Mouse (Mus musculus) liver, embryonic 13.5 days (tissue): ENCODE measurements around the gene Tmem131l. TPM values are rescaled to one million over a fixed set of nuclear protein-coding genes. Genes with fewer than 3 reads are reported as not detected.
"Not testable (repeated sequence)": the region's sequence is repeated elsewhere in the genome, so short reads cannot be mapped to it uniquely, and the experiment has no call there.

Source experiments
- ATAC-seq: fragments of 200-750 bp; cut with Nextera tagmentation; 2 replicates; pipeline ENCODE4 v1.8.0; 2017; ENCODE audit warnings: low read depth, mild to moderate bottlenecking, moderate number of reproducible peaks, moderate library complexity
- DNase-seq: peaks from one replicate; pipeline ENCODE4 v3.0.0; 2022
- H3K27ac ChIP-seq: fragments of 300-500 bp; sonication (generic); 2 replicates; pipeline ENCODE4 v1.5.1; 2015; ENCODE audit warnings: moderate library complexity, mild to moderate bottlenecking, inconsistent platforms
- H3K27me3 ChIP-seq: fragments of 300-500 bp; sonication (generic); 2 replicates; pipeline ENCODE4 v1.6.1; 2015; ENCODE audit warnings: mild to moderate bottlenecking, inconsistent platforms
- H3K36me3 ChIP-seq: fragments of 300-500 bp; sonication (generic); 2 replicates; pipeline ENCODE4 v1.6.1; 2015; ENCODE audit warnings: mild to moderate bottlenecking, inconsistent platforms
- H3K4me1 ChIP-seq: fragments of 300-500 bp; sonication (generic); replicated peaks from 2 replicates; pipeline ENCODE4 v1.6.1; 2015; ENCODE audit warnings: inconsistent platforms
- H3K4me2 ChIP-seq: fragments of 300-500 bp; sonication (generic); 2 replicates; pipeline ENCODE4 v1.6.1; 2015; ENCODE audit warnings: inconsistent platforms, mild to moderate bottlenecking, moderate library complexity
- H3K4me3 ChIP-seq: fragments of 300-500 bp; sonication (generic); replicated peaks from 2 replicates; pipeline ENCODE4 v1.5.1; 2015; ENCODE audit warnings: mild to moderate bottlenecking, inconsistent platforms
- H3K9ac ChIP-seq: fragments of 300-500 bp; sonication (generic); 2 replicates; pipeline ENCODE4 v1.6.1; 2015; ENCODE audit warnings: mild to moderate bottlenecking, inconsistent platforms
- H3K9me3 ChIP-seq: fragments of 300-500 bp; sonication (generic); replicated peaks from 2 replicates; pipeline ENCODE4 v1.6.1; 2016; ENCODE audit warnings: inconsistent platforms
- WGBS: fragments of 180-500 bp; shearing (Covaris S2); methylation state at CpG from one replicate; pipeline ENCODE4 v1.1.7; 2015; ENCODE audit not compliant: insufficient replicate concordance; 5-methylcytosine and 5-hydroxymethylcytosine counted together
- polyA plus RNA-seq: library from polyadenylated mRNA; unstranded; fragments of >200 nt; fragmentation: Nextera tagmentation; extraction: Ambion mirVana; gene quantifications from 2 replicates; pipeline ENCODE4 v1.2.1, GENCODE M21; 2015

Tmem131l gene
- polyA plus RNA-seq, 1 experiment from 2014 or later: 23.0 TPM

DNA sequence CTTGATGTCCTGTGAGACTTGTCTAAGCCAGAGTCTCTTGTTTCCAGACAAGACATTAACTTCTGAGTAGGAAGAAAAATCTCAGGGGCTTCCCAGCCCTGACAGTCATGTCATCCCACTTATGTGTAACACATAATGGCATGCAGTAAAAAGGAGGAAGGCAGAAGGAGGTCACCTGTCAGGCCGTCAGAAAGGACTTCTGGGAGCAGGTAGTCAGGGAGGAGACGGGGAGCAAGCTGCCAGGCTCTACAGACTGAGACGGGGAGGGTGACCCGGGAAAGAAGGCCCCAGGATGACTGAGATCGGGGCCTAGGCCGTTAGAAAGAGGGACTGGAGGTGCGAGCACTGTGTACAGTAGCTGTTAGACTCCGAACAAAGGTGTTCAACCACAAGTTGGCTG is 137.5 kb downstream of the Tmem131l start:
- WGBS: 85% methylated on average over 8 of the region's 8 CpGs

DNA sequence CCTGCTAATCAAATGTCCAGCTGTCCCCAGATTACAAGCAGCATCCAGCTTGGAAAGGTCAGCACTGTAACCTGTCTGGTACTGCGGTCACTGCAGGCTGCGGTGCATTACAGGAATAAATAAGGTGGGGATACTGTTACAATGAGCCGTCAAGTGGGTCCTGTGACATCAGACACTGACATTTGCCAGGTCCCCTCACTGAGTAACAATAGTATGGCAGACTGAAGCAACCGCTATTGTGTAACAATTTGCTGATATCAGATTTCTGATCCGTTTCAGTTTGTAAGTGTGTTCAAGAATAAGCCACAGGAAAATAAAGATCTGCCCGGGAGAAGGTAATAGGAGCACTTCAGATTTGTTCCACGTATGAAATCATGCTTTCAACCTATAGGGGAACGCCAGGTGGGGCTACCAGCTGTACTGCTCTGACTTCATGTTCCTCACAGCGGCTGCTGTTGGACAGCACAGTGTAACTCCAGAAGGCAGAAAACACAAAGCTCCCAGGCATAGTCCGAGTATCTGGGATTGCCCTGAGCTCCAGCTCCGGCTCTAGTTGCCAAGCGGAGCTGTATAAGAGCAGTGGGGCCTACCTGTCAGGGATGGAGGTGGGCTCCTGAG is 139.1 kb downstream of the Tmem131l start:
- DNase-seq: no peak

More for the DNA sequence above, 137.5 kb downstream of the Tmem131l start:
- Histone ChIP-seq H3K27ac (no peak overlapping the region), H3K27me3 (no peaks in the 10 kb centered on the region), H3K36me3 (peaks cover 99% of the 10 kb centered on the region), H3K9me3 (no peaks in the 10 kb centered on the region), H3K4me2 (no peak overlapping the region), H3K4me3 (no peak overlapping the region), H3K9ac (no peak overlapping the region), H3K4me1 (no peaks in the 10 kb centered on the region)
- no peak for ATAC-seq
- DNase-seq: no peak

GRCm38 (mm10) chr3:83899556-83899955 is 140.4 kb downstream of the Tmem131l start:
- no peak overlapping the region for H3K27ac ChIP-seq
- H3K4me1 ChIP-seq: no peaks in the 10 kb centered on the region
- no peak overlapping the region for H3K4me2 ChIP-seq
- no peak overlapping the region for H3K4me3 ChIP-seq
- no peaks in the 10 kb centered on the region for H3K9me3 ChIP-seq
- H3K36me3 ChIP-seq: peaks cover 77% of the 10 kb centered on the region
- DNase-seq: no peak
- 68% methylated on average over 8 of the region's 8 CpGs for WGBS
- no peaks in the 10 kb centered on the region for H3K27me3 ChIP-seq
- no peak overlapping the region for H3K9ac ChIP-seq
- ATAC-seq: no peak

More for the DNA sequence above, 139.1 kb downstream of the Tmem131l start:
- peaks cover 90% of the 10 kb centered on the region for H3K36me3 ChIP-seq
- H3K4me3 ChIP-seq: no peak overlapping the region
- no peak overlapping the region for H3K27ac ChIP-seq
- WGBS: 86% methylated on average over 12 of the region's 12 CpGs
- no peak overlapping the region for H3K9ac ChIP-seq
- no peak overlapping the region for H3K4me2 ChIP-seq
- H3K9me3 ChIP-seq: no peaks in the 10 kb centered on the region
- no peak for ATAC-seq
- H3K27me3 ChIP-seq: no peaks in the 10 kb centered on the region
- no peaks in the 10 kb centered on the region for H3K4me1 ChIP-seq

- Histone ChIP-seq H3K9ac (no peak overlapping the region), H3K27me3 (no peaks in the 10 kb centered on the region), H3K36me3 (peaks cover 64% of the 10 kb centered on the region), H3K27ac (no peak overlapping the region), H3K4me1 (no peaks in the 10 kb centered on the region), H3K4me2 (no peak overlapping the region), H3K9me3 (no peaks in the 10 kb centered on the region), H3K4me3 (no peak overlapping the region)
- 90% methylated on average over 9 of the region's 9 CpGs for WGBS
- ATAC-seq (no peak), DNase-seq (no peak)
These were observed 141.7 kb downstream of the Tmem131l start for GRCm38 (mm10) chr3:83898246-83898645.

DNA sequence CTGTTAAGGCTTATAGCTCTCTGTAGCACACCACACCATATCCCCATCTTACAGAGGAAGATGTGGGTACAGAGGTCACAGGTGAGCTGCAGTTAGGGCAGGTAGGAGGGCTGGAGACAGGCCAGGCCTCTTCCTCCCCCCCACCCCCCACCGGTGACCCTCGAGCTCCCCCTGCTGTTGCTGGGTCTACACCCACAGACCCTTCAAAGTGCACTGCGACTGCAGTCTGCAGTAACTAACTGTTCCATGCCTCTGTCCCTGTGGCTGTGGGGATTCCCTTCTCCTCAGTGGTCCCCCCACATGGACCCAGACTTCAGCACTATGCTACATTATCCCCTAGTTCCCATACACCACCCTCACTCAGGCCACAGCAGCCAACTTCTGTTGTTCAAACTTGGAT is 144.2 kb downstream of the Tmem131l start:
- H3K9ac ChIP-seq: no peak overlapping the region
- no peaks in the 10 kb centered on the region for H3K27me3 ChIP-seq
- peaks cover 40% of the 10 kb centered on the region for H3K36me3 ChIP-seq
- ATAC-seq: no peak
- no peak overlapping the region for H3K4me3 ChIP-seq
- WGBS: 45% methylated on average over 3 of the region's 3 CpGs
- H3K4me1 ChIP-seq: no peaks in the 10 kb centered on the region
- no peaks in the 10 kb centered on the region for H3K9me3 ChIP-seq
- DNase-seq: no peak
- H3K27ac ChIP-seq: no peak overlapping the region
- H3K4me2 ChIP-seq: no peak overlapping the region

DNA sequence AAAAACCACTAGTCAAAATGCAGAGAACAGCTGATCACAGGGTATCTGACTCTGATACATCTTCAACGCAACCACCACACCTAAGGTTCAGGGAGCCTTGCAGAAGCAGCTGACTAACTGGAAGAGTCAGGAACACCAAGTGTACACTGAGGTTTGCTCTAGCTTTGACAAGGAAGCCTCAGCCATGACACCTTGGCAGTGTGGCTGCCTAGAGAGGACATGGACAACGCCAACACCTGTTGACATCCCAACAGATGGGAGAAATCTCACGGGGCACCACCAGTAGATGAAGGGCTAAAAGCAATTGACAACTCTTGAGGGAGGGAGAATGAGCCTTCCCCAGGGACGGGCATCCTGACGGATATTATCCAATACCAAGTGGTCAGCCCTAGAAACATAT is 144.9 kb downstream of the Tmem131l start:
- DNase-seq (no peak), ATAC-seq (no peak)
- H3K27ac ChIP-seq: no peak overlapping the region
- H3K4me1 ChIP-seq: no peaks in the 10 kb centered on the region
- H3K4me2 ChIP-seq: no peak overlapping the region
- H3K9ac ChIP-seq: no peak overlapping the region
- no peaks in the 10 kb centered on the region for H3K9me3 ChIP-seq
- H3K36me3 ChIP-seq: peaks cover 33% of the 10 kb centered on the region
- 74% methylated on average over 5 of the region's 5 CpGs for WGBS
- H3K27me3 ChIP-seq: no peaks in the 10 kb centered on the region
- H3K4me3 ChIP-seq: no peak overlapping the region

GRCm38 (mm10) chr3:83885163-83885562 is 154.8 kb downstream of the Tmem131l start:
- Histone ChIP-seq H3K4me3 (no peak overlapping the region), H3K27me3 (no peaks in the 10 kb centered on the region; the same call in 1 of the 2 replicates), H3K9ac (no peak overlapping the region), H3K36me3 (no peaks in the 10 kb centered on the region), H3K4me1 (no peaks in the 10 kb centered on the region), H3K27ac (no peak overlapping the region), H3K9me3 (no peaks in the 10 kb centered on the region), H3K4me2 (no peak overlapping the region)
- ATAC-seq (no peak), DNase-seq (no peak)
- WGBS: 30% methylated on average over 2 of the region's 2 CpGs

DNA sequence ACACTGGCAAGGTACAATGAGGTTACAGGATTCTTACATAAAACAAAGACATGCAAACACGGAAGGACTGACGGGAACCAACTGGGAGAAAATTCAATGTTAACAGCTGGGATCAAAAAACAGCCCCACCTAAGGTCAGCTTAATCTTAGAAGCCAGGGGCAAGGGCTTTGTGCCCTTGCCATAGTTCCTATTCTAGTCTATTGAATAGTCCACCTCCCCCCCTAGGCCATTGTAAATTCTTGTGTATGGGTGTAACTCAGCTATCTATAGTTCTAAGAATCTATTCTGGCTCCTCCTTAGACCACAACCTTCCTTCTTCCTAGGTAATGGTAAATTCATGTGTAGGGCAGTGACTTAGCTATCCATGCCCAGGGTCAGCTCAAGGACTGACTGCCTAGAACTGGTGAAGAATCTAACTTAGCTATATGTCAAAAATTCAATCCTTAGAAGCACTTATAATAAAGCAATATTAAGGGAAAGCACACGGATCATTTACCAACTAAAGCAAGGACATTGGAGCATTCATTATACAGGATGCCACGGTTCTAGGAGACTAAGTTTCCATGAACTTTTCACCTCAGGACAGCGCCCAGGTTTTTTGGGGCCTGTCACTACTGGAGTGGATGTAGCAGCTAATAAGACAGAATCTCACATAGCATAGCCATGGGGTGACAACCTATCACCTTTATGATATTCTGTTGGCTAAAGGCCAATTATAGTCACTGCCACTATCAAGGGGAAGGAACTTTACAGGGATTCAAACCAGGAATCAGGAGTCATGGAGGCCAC is 160.5 kb downstream of the Tmem131l start:
- not testable (repeated sequence) for H3K27ac ChIP-seq, H3K4me2 ChIP-seq, H3K9me3 ChIP-seq, H3K4me1 ChIP-seq, H3K9ac ChIP-seq, H3K36me3 ChIP-seq, ATAC-seq, H3K27me3 ChIP-seq, DNase-seq, H3K4me3 ChIP-seq
- 75% methylated on average over 5 of the region's 5 CpGs for WGBS

DNA sequence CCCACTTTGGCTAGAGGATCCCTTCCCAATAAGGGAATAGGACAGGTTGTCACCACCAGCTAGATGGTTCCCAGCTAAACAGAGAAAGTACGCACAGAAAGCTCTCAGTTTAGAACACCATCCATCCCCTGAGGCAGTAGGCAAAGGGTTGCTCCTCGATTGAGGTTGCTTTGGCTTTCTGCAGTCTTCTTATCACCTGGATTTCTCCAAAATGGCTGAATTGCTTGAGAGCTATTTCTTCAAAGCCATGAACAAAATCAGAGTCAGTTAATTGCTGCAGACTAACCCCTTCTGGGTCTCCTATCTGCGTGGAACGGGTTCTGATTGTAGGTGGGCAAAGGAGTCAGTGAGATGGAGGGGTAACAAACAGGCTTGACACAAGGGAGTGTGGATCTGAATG is 161.2 kb downstream of the Tmem131l start:
- no peaks in the 10 kb centered on the region for H3K36me3 ChIP-seq
- DNase-seq (no peak), ATAC-seq (no peak)
- H3K4me3 ChIP-seq: no peak overlapping the region
- WGBS: 75% methylated on average over 4 of the region's 4 CpGs
- no peaks in the 10 kb centered on the region for H3K27me3 ChIP-seq
- H3K27ac ChIP-seq: no peak overlapping the region
- no peaks in the 10 kb centered on the region for H3K9me3 ChIP-seq
- no peaks in the 10 kb centered on the region for H3K4me1 ChIP-seq
- H3K9ac ChIP-seq: no peak overlapping the region
- no peak overlapping the region for H3K4me2 ChIP-seq

- Histone ChIP-seq H3K4me1 (no peaks in the 10 kb centered on the region), H3K27me3 (no peaks in the 10 kb centered on the region)
- WGBS: 57% methylated on average over 4 of the region's 4 CpGs
These were observed 163.7 kb downstream of the Tmem131l start for GRCm38 (mm10) chr3:83876299-83876698.

GRCm38 (mm10) chr3:83875078-83875477 is 164.9 kb downstream of the Tmem131l start:
- not testable (repeated sequence) for H3K9ac ChIP-seq, H3K9me3 ChIP-seq, H3K27ac ChIP-seq, H3K4me2 ChIP-seq, DNase-seq, H3K27me3 ChIP-seq, ATAC-seq, H3K4me3 ChIP-seq, H3K36me3 ChIP-seq, H3K4me1 ChIP-seq
- WGBS: 62% methylated on average over 2 of the region's 2 CpGs

More at GRCm38 (mm10) chr3:83876299-83876698, 163.7 kb downstream of the Tmem131l start:
- H3K4me3 ChIP-seq: no peak overlapping the region
- DNase-seq: no peak
- H3K27ac ChIP-seq: no peak overlapping the region
- no peaks in the 10 kb centered on the region for H3K9me3 ChIP-seq
- H3K9ac ChIP-seq: no peak overlapping the region
- H3K4me2 ChIP-seq: no peak overlapping the region
- ATAC-seq: no peak
- H3K36me3 ChIP-seq: no peaks in the 10 kb centered on the region

DNA sequence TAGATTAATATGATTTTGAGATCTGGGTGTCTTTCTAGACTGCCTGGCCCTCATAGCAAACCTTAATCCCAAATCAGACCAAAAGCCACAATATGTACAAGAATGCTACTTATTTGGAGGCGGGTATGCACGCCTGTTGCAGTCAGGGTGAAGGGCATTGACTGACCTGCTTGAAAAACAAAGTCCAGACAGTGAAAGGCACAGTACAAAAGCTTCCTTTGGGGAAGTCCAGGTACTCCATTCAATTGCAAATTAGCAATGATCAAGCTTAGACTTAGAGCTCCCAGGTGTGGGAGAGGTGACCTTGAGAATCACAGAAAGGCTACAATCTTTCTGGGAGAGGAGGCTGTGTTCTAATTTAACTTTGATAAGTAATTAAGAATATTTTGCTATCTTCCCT is 167.1 kb downstream of the Tmem131l start:
- not testable (repeated sequence) for H3K4me3 ChIP-seq, H3K4me2 ChIP-seq, H3K27ac ChIP-seq, H3K9ac ChIP-seq, H3K9me3 ChIP-seq, H3K4me1 ChIP-seq, ATAC-seq, H3K36me3 ChIP-seq, DNase-seq, H3K27me3 ChIP-seq
- WGBS: 74% methylated on average over 2 of the region's 2 CpGs
